Mouse (Mus musculus) layer of hippocampus, adult 2 months (tissue): ENCODE measurements at regions not wholly inside any gene's neighbourhood (a gene's known extent, or its start where the extent isn't known, plus 50 kb on each side); places are given as distances from the start of the nearest gene placed in this dataset.
"Not testable (repeated sequence)": the region's sequence is repeated elsewhere in the genome, so short reads cannot be mapped to it uniquely, and the experiment has no call there.

ENCODE experiments used
- DNase-seq, 2 experiments: peaks; one replicate each; pipeline ENCODE4 v3.0.0; 2022; ENCODE audit warnings: low spot score in 2 of 2
- H3K27ac ChIP-seq: fragments of 200-600 bp; 2 replicates; pipeline ENCODE4 v1.8.1; 2022
- H3K4me3 ChIP-seq: fragments of 200-600 bp; 2 replicates; pipeline ENCODE4 v1.8.1; 2022; ENCODE audit warnings: mild to moderate bottlenecking
- CTCF ChIP-seq: fragments of 200-600 bp; conservative IDR thresholded peaks from 2 replicates; pipeline ENCODE4 v1.8.1; 2022; ENCODE audit warnings: antibody characterized with exemption, mild to moderate bottlenecking, moderate library complexity

- Histone ChIP-seq H3K4me3 (no peak overlapping the region), H3K27ac (no peak overlapping the region)
- no peak for TF ChIP-seq CTCF
- DNase-seq: no peak
Observed at GRCm38 (mm10) chr3:117107986-117108385, 139.2 kb upstream of the Palmd start.

- TF ChIP-seq CTCF: no peak
- DNase-seq: no peak
- H3K27ac ChIP-seq: no peak overlapping the region
- no peak overlapping the region for H3K4me3 ChIP-seq
Observed at GRCm38 (mm10) chr3:117107378-117107777, 138.6 kb upstream of the Palmd start.

- DNase-seq: no peak
- Histone ChIP-seq H3K4me3 (no peak overlapping the region), H3K27ac (no peak overlapping the region)
- no peak for TF ChIP-seq CTCF
Observed at GRCm38 (mm10) chr3:117087646-117088045, 118.9 kb upstream of the Palmd start.

GRCm38 (mm10) chr3:117076734-117077133 lies 107.9 kb upstream of the Palmd start:
- no peak for TF ChIP-seq CTCF
- H3K4me3 ChIP-seq: no peak overlapping the region
- no peak for DNase-seq
- no peak overlapping the region for H3K27ac ChIP-seq

- no peak overlapping the region for H3K4me3 ChIP-seq
- no peak overlapping the region for H3K27ac ChIP-seq
- TF ChIP-seq CTCF: no peak
- no peak for DNase-seq
Observed at GRCm38 (mm10) chr3:117073399-117073798, 104.6 kb upstream of the Palmd start.

- Histone ChIP-seq H3K27ac (no peak overlapping the region), H3K4me3 (no peak overlapping the region)
- no peak for DNase-seq
- TF ChIP-seq CTCF: no peak
Observed at GRCm38 (mm10) chr3:117072998-117073397, 104.2 kb upstream of the Palmd start.

GRCm38 (mm10) chr3:117071851-117072250 lies 103.1 kb upstream of the Palmd start:
- H3K27ac ChIP-seq: no peak overlapping the region
- no peak for TF ChIP-seq CTCF
- DNase-seq: no peak
- no peak overlapping the region for H3K4me3 ChIP-seq

GRCm38 (mm10) chr3:117067470-117068053 lies 98.8 kb upstream of the Palmd start:
- no peak for DNase-seq
- Histone ChIP-seq H3K27ac (no peak overlapping the region), H3K4me3 (no peak overlapping the region)
- TF ChIP-seq CTCF: no peak

GRCm38 (mm10) chr3:117065904-117066303 lies 97.1 kb upstream of the Palmd start:
- no peak for DNase-seq
- H3K4me3 ChIP-seq: no peak overlapping the region
- TF ChIP-seq CTCF: no peak

GRCm38 (mm10) chr3:117061831-117062230 lies 93.0 kb upstream of the Palmd start:
- TF ChIP-seq CTCF: peak; percentile 79
- DNase-seq: no peak
- Histone ChIP-seq H3K27ac (no peak overlapping the region), H3K4me3 (no peak overlapping the region)

More at GRCm38 (mm10) chr3:117065904-117066303, 97.1 kb upstream of the Palmd start:
- no peak overlapping the region for H3K27ac ChIP-seq

- Histone ChIP-seq H3K4me3 (no peak overlapping the region), H3K27ac (no peak overlapping the region)
- TF ChIP-seq CTCF: no peak
- DNase-seq: no peak
Observed at GRCm38 (mm10) chr3:117061182-117061581, 92.4 kb upstream of the Palmd start.

- not testable (repeated sequence) for H3K27ac ChIP-seq, H3K4me3 ChIP-seq
Observed at GRCm38 (mm10) chr3:117054711-117055110, 85.9 kb upstream of the Palmd start.

GRCm38 (mm10) chr3:117051431-117051830 lies 82.6 kb upstream of the Palmd start:
- TF ChIP-seq CTCF: no peak
- no peak for DNase-seq
- Histone ChIP-seq H3K4me3 (no peak overlapping the region), H3K27ac (no peak overlapping the region)

More at GRCm38 (mm10) chr3:117054711-117055110, 85.9 kb upstream of the Palmd start:
- not testable (repeated sequence) for DNase-seq

GRCm38 (mm10) chr3:117050909-117051308 lies 82.1 kb upstream of the Palmd start:
- TF ChIP-seq CTCF: no peak
- H3K4me3 ChIP-seq: no peak overlapping the region

More at GRCm38 (mm10) chr3:117050909-117051308, 82.1 kb upstream of the Palmd start:
- no peak overlapping the region for H3K27ac ChIP-seq
- no peak for DNase-seq
